Mouse (Mus musculus) ZHBTc4 (cell line): Measurements from ENCODE around the gene Lrcol1.

Experiments used
- DNase-seq: peaks from one replicate; pipeline ENCODE4 v3.0.0-alpha.2; 2011; ENCODE audit warnings: low read depth, low spot score

Lrcol1 gene

DNA sequence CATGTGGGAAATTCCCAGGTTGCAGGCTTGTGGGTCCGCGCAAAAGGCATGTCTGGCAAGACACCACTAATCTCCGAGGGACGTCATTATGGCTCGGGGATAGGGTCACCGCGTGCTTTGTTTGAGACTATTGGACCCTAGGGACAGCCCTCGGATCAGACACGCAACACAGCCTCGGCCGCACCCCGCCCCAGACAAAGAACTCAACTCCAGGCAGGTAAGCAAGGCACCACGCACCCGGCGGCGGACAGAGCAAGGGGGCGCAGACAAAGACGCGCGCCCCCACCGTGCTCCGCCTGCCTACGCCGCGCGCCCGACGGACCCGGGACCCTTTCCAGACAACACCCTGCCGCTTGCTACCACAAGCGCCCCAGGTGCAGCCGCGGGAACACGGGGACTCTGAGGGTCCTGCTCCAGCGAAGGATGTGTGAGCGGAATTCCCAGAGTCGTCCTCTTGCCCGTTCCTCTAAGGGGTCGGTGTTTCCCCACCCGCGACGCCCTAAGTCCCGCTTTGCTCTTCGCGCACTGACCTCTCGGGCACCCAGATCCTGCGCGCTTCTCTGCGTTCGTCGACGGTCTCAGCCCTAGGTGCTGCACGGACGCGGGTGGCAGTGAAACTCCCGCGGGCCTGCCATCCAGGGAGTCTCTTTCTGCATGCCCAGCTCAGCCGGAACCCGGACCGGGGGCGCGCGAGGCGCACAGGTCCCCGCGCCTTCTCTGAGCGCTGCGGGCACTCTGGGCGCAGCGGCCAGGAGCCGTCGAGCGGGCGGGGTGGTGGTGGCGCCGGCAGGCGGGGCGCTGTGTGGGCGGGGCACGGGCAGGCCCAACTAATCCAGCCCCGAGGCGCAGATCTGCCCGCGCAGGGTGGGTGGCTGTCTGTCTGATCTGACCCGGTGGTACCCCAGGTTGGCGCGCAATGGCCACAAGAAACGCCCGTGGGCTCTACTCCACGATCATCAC, 42.1 kb downstream of the Lrcol1 start:
- DNase-seq = peak; percentile 75

DNA sequence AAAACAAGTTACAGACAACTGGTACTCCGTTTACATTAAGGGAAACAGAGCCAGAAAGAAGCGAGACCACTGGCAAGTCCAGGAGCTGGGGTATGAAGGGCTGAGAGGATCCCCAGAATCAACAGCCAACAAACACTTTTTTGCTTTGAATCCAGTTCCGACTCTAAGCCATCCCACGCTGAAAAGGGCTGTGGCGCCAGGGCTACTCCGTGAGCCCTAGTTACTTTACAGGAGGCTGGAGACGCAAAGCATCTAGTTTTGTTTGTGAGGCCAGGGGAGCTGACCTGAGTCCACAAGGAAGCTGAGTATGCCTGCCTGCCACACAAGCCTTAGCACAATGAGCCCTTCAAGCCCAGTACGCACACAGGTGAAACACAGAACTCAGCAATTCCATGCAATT, 42.8 kb downstream of the Lrcol1 start:
- DNase-seq = no peak

DNA sequence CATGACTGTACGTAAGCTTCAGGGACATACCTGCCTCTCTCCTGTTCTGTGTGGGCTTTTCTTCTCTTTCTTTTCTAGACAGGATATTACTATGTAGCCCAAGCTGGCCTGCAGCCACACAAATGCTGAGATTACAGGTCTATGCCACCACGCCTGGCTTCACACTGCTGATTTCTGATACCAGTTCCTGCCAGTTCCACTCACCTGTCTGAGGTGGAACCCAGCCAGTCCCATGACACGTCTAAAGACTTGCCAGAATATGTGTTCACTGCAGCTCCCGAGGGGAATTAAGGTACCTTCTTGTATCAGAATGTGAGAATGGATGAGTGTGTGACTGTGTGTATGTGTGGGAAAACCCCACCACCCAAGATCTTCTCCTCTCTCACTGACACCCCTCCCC, 46.1 kb downstream of the Lrcol1 start:
- DNase-seq = no peak

DNA sequence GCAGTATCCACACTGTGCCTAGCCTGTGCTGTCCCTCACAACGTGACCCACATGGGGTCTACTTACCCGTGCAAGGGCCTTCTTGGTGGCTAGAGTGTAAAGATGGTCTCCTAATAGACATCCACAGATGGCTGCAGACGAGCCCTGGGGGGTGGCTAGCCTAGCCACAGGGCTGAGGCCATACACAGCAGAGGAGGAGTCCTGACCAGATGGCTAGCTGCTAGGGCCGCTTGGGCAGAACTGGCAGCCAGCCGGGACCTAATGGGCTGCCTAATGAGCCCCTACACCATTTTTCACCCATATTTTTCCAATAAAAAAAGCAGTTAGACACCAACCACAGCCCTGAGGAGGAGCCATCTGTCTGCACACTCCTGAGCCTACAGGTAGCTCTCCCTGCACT, 48.2 kb downstream of the Lrcol1 start:
- DNase-seq = no peak

DNA sequence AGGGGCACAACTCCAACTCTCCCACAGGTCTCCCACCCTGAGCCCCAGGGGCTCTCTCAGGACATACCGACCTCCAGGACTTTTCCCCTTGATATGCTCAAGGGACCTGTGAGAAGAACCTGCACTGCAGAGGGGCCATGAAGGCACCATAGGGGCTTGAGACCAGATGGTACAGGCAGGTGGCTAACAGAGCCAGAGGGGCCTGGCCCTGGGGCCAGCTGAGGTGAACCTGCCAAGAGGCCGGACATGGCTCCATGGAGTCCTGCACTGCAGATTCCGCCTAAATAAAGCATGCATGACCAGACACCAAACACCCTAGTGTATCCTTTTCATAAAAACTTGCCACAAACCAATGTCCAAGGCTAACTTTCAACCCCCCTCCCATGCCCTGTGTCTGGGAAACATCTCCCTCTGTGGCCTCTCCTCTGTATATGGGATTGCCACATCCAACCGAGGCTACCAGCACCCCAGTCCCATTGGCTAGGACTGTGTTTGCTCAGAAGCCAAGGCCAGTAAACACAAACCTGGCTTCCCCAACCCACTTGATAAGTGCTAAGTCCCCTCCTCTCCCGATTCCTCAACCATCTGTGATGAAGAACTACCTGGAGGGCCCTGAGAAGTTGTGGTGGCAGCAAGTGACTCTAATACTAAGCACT, 50.6 kb downstream of the Lrcol1 start:
- no peak for DNase-seq

DNA sequence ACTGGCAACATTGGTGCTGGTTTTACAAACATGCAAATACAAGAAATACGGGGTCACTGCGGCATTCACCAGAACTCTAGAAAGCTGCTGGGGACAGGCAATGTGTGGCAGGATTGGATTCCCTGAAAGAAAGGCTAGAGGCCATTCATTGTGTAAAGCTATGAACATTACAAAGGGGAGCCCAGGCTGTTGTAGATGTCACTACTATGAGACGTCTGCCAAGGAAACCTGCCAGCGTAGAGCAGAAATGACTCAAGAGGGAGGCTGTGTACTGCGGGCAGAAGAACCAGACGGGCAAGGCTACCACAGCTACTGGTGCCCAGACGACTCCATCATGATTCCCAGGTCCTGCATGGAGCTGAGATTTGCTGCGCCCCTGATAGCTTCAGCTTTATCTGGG, 56.6 kb downstream of the Lrcol1 start:
- DNase-seq = no peak

DNA sequence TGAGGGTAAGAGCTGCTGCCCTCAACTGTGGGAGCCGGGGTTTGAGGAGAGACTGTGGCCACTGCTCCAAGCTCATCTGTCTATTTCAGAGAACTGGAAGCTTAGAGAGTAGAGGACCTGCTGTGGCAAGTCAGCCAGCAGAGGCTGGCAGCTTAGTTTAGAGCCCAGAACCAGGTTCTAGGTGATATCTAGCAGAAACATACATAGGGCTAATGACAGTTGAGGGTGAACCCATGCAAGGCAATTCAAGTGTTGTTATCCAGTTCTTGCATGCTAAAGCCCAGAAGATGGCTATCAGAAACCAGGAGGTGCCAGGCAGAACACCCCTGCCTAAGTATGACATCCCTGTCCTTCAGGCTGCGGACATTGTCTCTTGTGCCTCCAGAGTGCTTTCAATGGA, 58.0 kb downstream of the Lrcol1 start:
- DNase-seq = no peak

DNA sequence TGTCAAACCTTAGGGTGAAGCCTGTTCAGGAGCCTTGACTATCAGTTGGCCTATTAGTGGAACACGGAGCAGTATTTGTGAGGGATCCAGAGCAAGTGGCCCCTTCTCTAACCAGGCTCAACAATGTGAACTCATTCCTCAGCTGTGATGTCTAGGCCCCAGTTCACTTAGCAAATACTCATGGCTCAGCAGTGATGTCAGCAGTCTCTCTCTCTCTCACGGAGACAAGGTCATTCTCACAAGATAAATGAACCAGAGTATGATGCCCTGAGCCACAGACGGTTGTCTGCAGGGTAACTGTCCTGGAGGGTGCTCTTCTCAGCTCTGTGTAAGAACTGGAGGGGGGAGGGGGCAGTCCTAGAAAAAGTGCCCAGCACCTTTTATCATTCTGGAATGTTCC, 59.4 kb downstream of the Lrcol1 start:
- DNase-seq = no peak
